Mouse (Mus musculus): Measurements from ENCODE around the gene Rorc. TPM values are rescaled to one million over a fixed set of nuclear protein-coding genes. Genes with fewer than 3 reads are reported as not detected.

Gene Rorc
- total and polyA plus RNA-seq, 3 experiments: 0.47 to 1.2 (median 1.2) TPM

DNA sequence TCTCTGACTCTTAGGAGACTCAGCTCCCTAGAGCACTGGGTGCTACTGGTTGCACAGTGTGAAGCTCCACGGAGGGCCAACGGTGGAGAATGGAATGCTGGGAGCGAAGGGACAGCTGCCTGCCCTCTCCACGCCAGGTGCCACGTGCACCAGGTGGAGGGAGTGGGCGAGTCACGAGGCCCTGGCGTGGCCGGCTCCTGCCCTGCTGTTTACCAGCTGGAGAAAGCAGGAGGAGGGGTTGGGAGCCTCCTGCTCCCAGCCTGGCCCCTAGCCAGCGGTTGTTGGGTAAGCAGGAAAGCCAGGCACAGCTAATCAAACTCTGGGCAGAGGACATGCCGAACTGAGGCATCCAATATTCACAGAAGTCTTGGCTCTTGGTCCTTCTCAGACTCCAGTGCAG lies 957 bp upstream of the Rorc start:
- no peak for DNase-seq (ENCODE audit: extremely low read depth)
- Histone ChIP-seq H3K4me2 (ENCODE audit: insufficient read depth, low read depth, poor library complexity, severe bottlenecking) (no peak overlapping the region), H3K4me1 (ENCODE audit: control insufficient read depth in 1 of 2, insufficient read depth in 2 of 2) (peaks cover 9 to 39% of the 10 kb centered on the region in 2 experiments), H3K27ac (ENCODE audit: insufficient read depth, low read depth) (no peak overlapping the region), H3K9me3 (replicated peaks; ENCODE audit: low read length) (no peaks in the 10 kb centered on the region), H3K36me3 (replicated peaks in 1 of 2; ENCODE audit: control insufficient read depth in 1 of 2, insufficient read depth in 1 of 2, low read length in 1 of 2) (no peaks in the 10 kb centered on the region), H3K4me3 (replicated peaks in 1 of 3; ENCODE audit: low read depth in 2 of 3, low read length in 2 of 3, poor library complexity in 1 of 3) (no peak overlapping the region), H3K9ac (ENCODE audit: insufficient read depth, low read depth) (no peak overlapping the region), H3K79me2 (replicated peaks; ENCODE audit: control insufficient read depth, extremely low read depth, insufficient read depth, poor library complexity, severe bottlenecking) (no peaks in the 10 kb centered on the region), H3K27me3 (replicated peaks) (no peaks in the 10 kb centered on the region)
- TF ChIP-seq KAT2A (IDR thresholded peaks at IDR 0.05; ENCODE audit: insufficient replicate concordance, low read length): no peak
- dilution Hi-C loops (cut with MboI; ENCODE audit: extremely low pct_ligation_motif_present, extremely low pct_unique_long_range_greater_than_20kb, low sequenced_read_pairs) (no loop called here), in situ Hi-C loops (cut with MboI; ENCODE audit: low pct_ligation_motif_present, low pct_unique_long_range_greater_than_20kb, low sequenced_read_pairs) (no loop called here)

DNA sequence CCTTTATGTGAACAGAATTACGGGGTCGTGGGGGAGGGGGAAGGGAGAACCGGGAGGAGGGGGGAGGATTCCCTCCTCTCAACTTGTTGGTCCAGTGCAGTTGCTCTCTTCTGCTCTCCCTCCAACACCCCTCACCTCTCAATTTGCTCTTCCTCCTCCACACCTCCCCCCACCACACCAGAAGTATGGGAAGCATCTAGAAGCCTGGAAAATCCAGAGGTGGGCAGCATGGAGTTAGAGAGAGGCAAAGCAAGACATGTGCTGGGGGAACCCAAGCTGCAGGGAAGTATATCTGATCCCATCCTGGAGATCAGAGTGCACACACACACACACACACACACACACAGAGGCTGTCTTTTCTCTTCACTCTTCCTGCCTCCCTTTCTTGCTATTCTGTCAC lies 556 bp upstream of the Rorc start:
- Histone ChIP-seq H3K79me2 (replicated peaks; ENCODE audit: control insufficient read depth, extremely low read depth, insufficient read depth, poor library complexity, severe bottlenecking) (no peaks in the 10 kb centered on the region), H3K27ac (ENCODE audit: insufficient read depth, low read depth) (no peak overlapping the region), H3K4me1 (ENCODE audit: control insufficient read depth in 1 of 2, insufficient read depth in 2 of 2) (peaks cover 12 to 43% of the 10 kb centered on the region in 2 experiments), H3K4me3 (replicated peaks in 1 of 3; ENCODE audit: low read depth in 2 of 3, low read length in 2 of 3, poor library complexity in 1 of 3) (no peak overlapping the region), H3K36me3 (replicated peaks in 1 of 2; ENCODE audit: control insufficient read depth in 1 of 2, insufficient read depth in 1 of 2, low read length in 1 of 2) (no peaks in the 10 kb centered on the region), H3K9ac (ENCODE audit: insufficient read depth, low read depth) (no peak overlapping the region), H3K27me3 (replicated peaks) (no peaks in the 10 kb centered on the region), H3K9me3 (replicated peaks; ENCODE audit: low read length) (no peaks in the 10 kb centered on the region), H3K4me2 (ENCODE audit: insufficient read depth, low read depth, poor library complexity, severe bottlenecking) (no peak overlapping the region)
- dilution Hi-C loops (cut with MboI; ENCODE audit: extremely low pct_ligation_motif_present, extremely low pct_unique_long_range_greater_than_20kb, low sequenced_read_pairs) (no loop called here), in situ Hi-C loops (cut with MboI; ENCODE audit: low pct_ligation_motif_present, low pct_unique_long_range_greater_than_20kb, low sequenced_read_pairs) (no loop called here)
- no peak for DNase-seq (ENCODE audit: extremely low read depth)
- no peak for TF ChIP-seq PAX5 (IDR thresholded peaks at IDR 0.05; ENCODE audit: low read length)
- no peak for TF ChIP-seq EP300 (IDR thresholded peaks at IDR 0.05; ENCODE audit: low read length)
- no peak for TF ChIP-seq JUN (IDR thresholded peaks at IDR 0.05; ENCODE audit: insufficient read depth, low read depth, low read length)
- no peak for TF ChIP-seq ETS1 (conservative IDR thresholded peaks at IDR 0.05; ENCODE audit: low read depth, low read length)
- TF ChIP-seq CTCF (conservative IDR thresholded peaks at IDR 0.05 in 1 of 2, IDR thresholded peaks at IDR 0.05 in 1 of 2; ENCODE audit: low read depth in 2 of 2, low read length in 2 of 2): no peak
- TF ChIP-seq POLR2AphosphoS2 (IDR thresholded peaks at IDR 0.05; ENCODE audit: low read depth, low read length): no peak
- TF ChIP-seq ZC3H11A (IDR thresholded peaks at IDR 0.05; ENCODE audit: low read depth, low read length): no peak

DNA sequence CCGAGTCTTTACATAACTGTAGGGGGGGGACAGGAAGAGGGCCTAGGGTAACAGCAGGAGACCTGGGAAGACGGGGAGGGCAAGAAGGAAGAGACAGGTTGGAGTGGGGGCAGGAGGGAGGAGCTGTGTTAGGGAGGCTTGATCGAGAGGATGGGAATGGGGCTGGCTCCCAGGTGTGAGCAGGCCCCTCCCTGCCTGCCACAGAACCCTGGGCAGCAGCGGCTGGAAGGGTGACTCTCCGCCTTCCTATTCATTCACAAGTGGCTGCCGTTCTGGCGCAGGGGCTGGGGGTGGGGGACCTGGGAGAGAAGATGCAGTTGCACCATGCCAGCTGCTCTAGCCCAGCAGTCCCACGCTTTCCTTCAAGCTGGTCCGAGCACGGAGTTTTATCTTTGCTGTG lies 496 bp downstream of the Rorc start:
- no peaks in the 10 kb centered on the region for H3K36me3 ChIP-seq (replicated peaks in 1 of 2; ENCODE audit: control insufficient read depth in 1 of 2, insufficient read depth in 1 of 2, low read length in 1 of 2)
- dilution Hi-C loops (cut with MboI; ENCODE audit: extremely low pct_ligation_motif_present, extremely low pct_unique_long_range_greater_than_20kb, low sequenced_read_pairs): no loop called here
- no peaks in the 10 kb centered on the region for H3K9me3 ChIP-seq (replicated peaks; ENCODE audit: low read length)
- TF ChIP-seq ZC3H11A (IDR thresholded peaks at IDR 0.05; ENCODE audit: low read depth, low read length): no peak
- no peak overlapping the region for H3K9ac ChIP-seq (ENCODE audit: insufficient read depth, low read depth)
- no peak overlapping the region for H3K4me2 ChIP-seq (ENCODE audit: insufficient read depth, low read depth, poor library complexity, severe bottlenecking)
- H3K4me3 ChIP-seq (replicated peaks in 1 of 3; ENCODE audit: low read depth in 2 of 3, low read length in 2 of 3, poor library complexity in 1 of 3): no peak overlapping the region
- peaks cover 18 to 54% of the 10 kb centered on the region in 2 experiments for H3K4me1 ChIP-seq (ENCODE audit: control insufficient read depth in 1 of 2, insufficient read depth in 2 of 2)
- in situ Hi-C loops (cut with MboI; ENCODE audit: low pct_ligation_motif_present, low pct_unique_long_range_greater_than_20kb, low sequenced_read_pairs): no loop called here
- H3K79me2 ChIP-seq (replicated peaks; ENCODE audit: control insufficient read depth, extremely low read depth, insufficient read depth, poor library complexity, severe bottlenecking): no peaks in the 10 kb centered on the region
- no peak for DNase-seq (ENCODE audit: extremely low read depth)
- no peak overlapping the region for H3K27ac ChIP-seq (ENCODE audit: insufficient read depth, low read depth)
- no peaks in the 10 kb centered on the region for H3K27me3 ChIP-seq (replicated peaks)
